Mouse (Mus musculus): Measurements from ENCODE around the gene Tnk1.

DNA sequence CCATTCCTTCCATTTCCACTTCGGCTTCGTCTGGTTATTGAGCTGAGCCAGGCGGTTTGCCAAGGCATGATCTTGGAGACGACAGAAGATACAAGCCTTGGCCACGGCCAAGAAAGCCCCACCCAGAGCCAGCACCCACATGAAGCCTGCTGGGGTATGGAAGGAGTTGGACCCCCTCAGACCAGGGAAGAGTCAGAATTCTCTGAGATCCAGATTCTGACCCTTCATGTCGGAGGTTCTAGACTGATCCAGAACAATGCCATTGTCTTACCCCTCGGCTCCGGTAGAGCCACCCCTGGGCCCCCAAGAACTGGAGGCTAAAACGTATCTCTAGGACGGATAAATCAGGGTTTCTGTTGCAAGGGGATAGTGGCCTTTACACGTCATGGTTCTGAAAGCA lies 19.3 kb upstream of the Tnk1 start, which contains the start of gene Tmem95:
- TF ChIP-seq CTCF (conservative IDR thresholded peaks at IDR 0.05; ENCODE audit: low read length) (no peak), NANOG (IDR thresholded peaks at IDR 0.05; ENCODE audit: borderline replicate concordance, low read length) (no peak)
